Mouse (Mus musculus) embryonic facial prominence, embryonic 10.5 days (tissue): ENCODE data around the gene Psen1. TPM values are rescaled to one million over a fixed set of nuclear protein-coding genes. Genes with fewer than 3 reads are reported as not detected.

Source experiments
- DNase-seq: peaks from one replicate; pipeline ENCODE4 v3.0.0-alpha.2; 2017; ENCODE audit warnings: low spot score
- H3K27ac ChIP-seq: fragments of 300-500 bp; sonication (generic); replicated peaks from 2 replicates; pipeline ENCODE4 v1.5.1; 2016; ENCODE audit warnings: mild to moderate bottlenecking
- H3K27me3 ChIP-seq: fragments of 300-500 bp; sonication (generic); replicated peaks from 2 replicates; pipeline ENCODE4 v1.6.1; 2016; ENCODE audit warnings: low read depth, mild to moderate bottlenecking; ENCODE audit not compliant: poor library complexity, severe bottlenecking
- H3K36me3 ChIP-seq: fragments of 300-500 bp; sonication (generic); replicated peaks from 2 replicates; pipeline ENCODE4 v1.6.1; 2016; ENCODE audit warnings: mild to moderate bottlenecking, moderate library complexity
- H3K4me1 ChIP-seq: fragments of 300-500 bp; sonication (generic); 2 replicates; pipeline ENCODE4 v1.6.1; 2016
- H3K4me3 ChIP-seq: fragments of 300-500 bp; sonication (generic); 2 replicates; pipeline ENCODE4 v1.5.1; 2016; ENCODE audit warnings: mild to moderate bottlenecking, moderate library complexity
- H3K9me3 ChIP-seq: fragments of 300-500 bp; sonication (generic); 2 replicates; pipeline ENCODE4 v1.6.1; 2016; ENCODE audit warnings: mild to moderate bottlenecking
- WGBS: fragments of 180-500 bp; shearing (Covaris S2); methylation state at CpG from one replicate; pipeline ENCODE4 v1.1.7; 2016; 5-methylcytosine and 5-hydroxymethylcytosine counted together
- polyA plus RNA-seq: library from polyadenylated mRNA; unstranded; fragments of >200 nt; fragmentation: Nextera tagmentation; extraction: Ambion mirVana; gene quantifications from 2 replicates; pipeline ENCODE4 v1.2.1, GENCODE M21; 2016

Psen1 gene
- polyA plus RNA-seq, result 61.4 and 63.3 TPM in 2 replicates

- peaks cover 23% of the 10 kb centered on the region for H3K4me1 ChIP-seq
- peak within 1 kb of the TSS; percentile 68 for H3K4me3 ChIP-seq
- DNase-seq, result peak; percentile 97
- no peaks in the 10 kb centered on the region for H3K9me3 ChIP-seq
- peak within 1 kb of the TSS; percentile 86 for H3K27ac ChIP-seq
- no peaks in the 10 kb centered on the region for H3K27me3 ChIP-seq
- H3K36me3 ChIP-seq, result peaks cover 32% of the 10 kb centered on the region
- under 1% methylated on average over 38 of the region's 38 CpGs for WGBS
These were observed at the start of gene Psen1 for GRCm38 (mm10) chr12:83687934-83688315. Psen1 (plus strand) TSS chr12:83688152.

- Histone ChIP-seq H3K27ac (no peak overlapping the region), H3K36me3 (peaks cover 93% of the 10 kb centered on the region), H3K27me3 (no peaks in the 10 kb centered on the region), H3K4me1 (no peaks in the 10 kb centered on the region), H3K9me3 (no peaks in the 10 kb centered on the region), H3K4me3 (no peak overlapping the region)
- no peak for DNase-seq
- 91% methylated on average over 2 of the region's 2 CpGs for WGBS
These were observed 46.7 kb upstream of the Psen1 start for GRCm38 (mm10) chr12:83641233-83641632.

GRCm38 (mm10) chr12:83643116-83643515, 44.8 kb upstream of the Psen1 start:
- Histone ChIP-seq H3K9me3 (no peaks in the 10 kb centered on the region), H3K4me3 (no peak overlapping the region), H3K27ac (no peak overlapping the region), H3K36me3 (peaks cover 93% of the 10 kb centered on the region), H3K27me3 (no peaks in the 10 kb centered on the region), H3K4me1 (no peaks in the 10 kb centered on the region)
- 87% methylated on average over 1 of the region's 1 CpGs for WGBS
- no peak for DNase-seq

GRCm38 (mm10) chr12:83650346-83650745, 37.6 kb upstream of the Psen1 start:
- Histone ChIP-seq H3K27ac (no peak overlapping the region), H3K4me3 (no peak overlapping the region), H3K9me3 (no peaks in the 10 kb centered on the region), H3K36me3 (peaks cover 100% of the 10 kb centered on the region), H3K27me3 (no peaks in the 10 kb centered on the region), H3K4me1 (no peaks in the 10 kb centered on the region)
- 94% methylated on average over 3 of the region's 3 CpGs for WGBS
- DNase-seq, result no peak

GRCm38 (mm10) chr12:83651414-83651813, 36.5 kb upstream of the Psen1 start:
- no peak for DNase-seq
- H3K36me3 ChIP-seq, result peaks cover 100% of the 10 kb centered on the region
- H3K4me3 ChIP-seq, result no peak overlapping the region
- no peaks in the 10 kb centered on the region for H3K27me3 ChIP-seq
- no peaks in the 10 kb centered on the region for H3K9me3 ChIP-seq
- no peaks in the 10 kb centered on the region for H3K4me1 ChIP-seq
- H3K27ac ChIP-seq, result no peak overlapping the region

DNA sequence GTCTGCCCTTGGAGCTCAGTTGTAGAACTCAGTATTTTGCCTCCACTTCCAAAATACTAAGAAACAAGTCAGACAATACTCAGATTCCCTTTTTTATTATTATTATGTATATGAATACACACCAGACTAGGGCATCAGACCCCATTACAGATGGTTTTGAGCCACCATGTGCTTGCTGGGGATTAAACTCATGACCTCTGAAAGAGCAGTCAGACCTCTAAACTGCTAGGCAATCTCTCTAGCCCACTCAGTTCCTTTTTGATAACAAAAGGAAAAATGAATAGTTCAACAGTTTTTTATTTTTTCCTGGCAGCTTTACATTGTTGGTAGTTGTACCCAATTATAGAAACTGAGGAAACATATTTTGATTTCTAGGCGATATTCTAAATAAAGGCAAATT, 2.5 kb upstream of the Psen1 start:
- Histone ChIP-seq H3K9me3 (no peaks in the 10 kb centered on the region), H3K4me3 (no peak overlapping the region), H3K27ac (no peak overlapping the region), H3K4me1 (peaks cover 18% of the 10 kb centered on the region), H3K36me3 (peaks cover 42% of the 10 kb centered on the region), H3K27me3 (no peaks in the 10 kb centered on the region)
- 94% methylated on average over 1 of the region's 1 CpGs for WGBS
- DNase-seq, result no peak

- DNase-seq, result no peak
- H3K4me3 ChIP-seq, result no peak overlapping the region
- peak overlapping the region; percentile 86; the same call in 1 of the 2 replicates for H3K27ac ChIP-seq
- H3K36me3 ChIP-seq, result peaks cover 32% of the 10 kb centered on the region
- no peaks in the 10 kb centered on the region for H3K9me3 ChIP-seq
- H3K4me1 ChIP-seq, result peaks cover 23% of the 10 kb centered on the region
- no peaks in the 10 kb centered on the region for H3K27me3 ChIP-seq
- 91% methylated on average over 9 of the region's 9 CpGs for WGBS
These were observed 1.2 kb upstream of the Psen1 start for GRCm38 (mm10) chr12:83686575-83687350.

GRCm38 (mm10) chr12:83688316-83689086, 549 bp downstream of the Psen1 start:
- Histone ChIP-seq H3K9me3 (no peaks in the 10 kb centered on the region), H3K4me3 (peak overlapping the region; percentile 68), H3K36me3 (peaks cover 31% of the 10 kb centered on the region), H3K27me3 (no peaks in the 10 kb centered on the region), H3K4me1 (peaks cover 23% of the 10 kb centered on the region), H3K27ac (peak overlapping the region; percentile 86)
- no peak for DNase-seq
- WGBS, result 1% methylated on average over 49 of the region's 49 CpGs

- Histone ChIP-seq H3K4me1 (peaks cover 23% of the 10 kb centered on the region), H3K27ac (peak overlapping the region; percentile 86), H3K36me3 (peaks cover 27% of the 10 kb centered on the region), H3K27me3 (no peaks in the 10 kb centered on the region), H3K9me3 (no peaks in the 10 kb centered on the region), H3K4me3 (peak overlapping the region; percentile 68)
- WGBS, result 37% methylated on average over 6 of the region's 6 CpGs
- DNase-seq, result peak; percentile 10
These were observed 1.1 kb downstream of the Psen1 start for GRCm38 (mm10) chr12:83689087-83689432.

DNA sequence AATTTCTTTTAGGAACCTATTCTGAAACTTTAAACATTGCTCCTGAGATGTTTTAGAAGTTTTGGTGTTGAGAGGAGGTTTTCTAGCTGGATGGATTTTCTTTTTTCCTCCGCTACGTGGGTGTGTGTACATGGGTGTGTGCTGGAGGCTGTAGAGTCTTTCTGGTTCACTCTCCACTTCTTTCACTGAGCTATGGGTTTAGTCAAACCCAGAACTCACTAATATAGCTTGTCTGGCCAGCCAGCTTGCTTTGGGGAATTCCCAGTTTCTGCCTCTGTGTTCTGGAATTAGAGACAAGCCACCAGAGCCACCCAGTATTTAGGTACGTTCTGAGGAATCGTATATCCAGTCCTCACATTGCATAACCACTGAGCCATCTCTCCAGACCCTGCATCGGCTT, 6.1 kb downstream of the Psen1 start:
- no peak overlapping the region for H3K4me3 ChIP-seq
- no peaks in the 10 kb centered on the region for H3K27me3 ChIP-seq
- WGBS, result 92% methylated on average over 5 of the region's 5 CpGs
- no peak overlapping the region for H3K27ac ChIP-seq
- peaks cover 18% of the 10 kb centered on the region for H3K36me3 ChIP-seq
- DNase-seq, result no peak
- H3K9me3 ChIP-seq, result no peaks in the 10 kb centered on the region
- H3K4me1 ChIP-seq, result peaks cover 21% of the 10 kb centered on the region

DNA sequence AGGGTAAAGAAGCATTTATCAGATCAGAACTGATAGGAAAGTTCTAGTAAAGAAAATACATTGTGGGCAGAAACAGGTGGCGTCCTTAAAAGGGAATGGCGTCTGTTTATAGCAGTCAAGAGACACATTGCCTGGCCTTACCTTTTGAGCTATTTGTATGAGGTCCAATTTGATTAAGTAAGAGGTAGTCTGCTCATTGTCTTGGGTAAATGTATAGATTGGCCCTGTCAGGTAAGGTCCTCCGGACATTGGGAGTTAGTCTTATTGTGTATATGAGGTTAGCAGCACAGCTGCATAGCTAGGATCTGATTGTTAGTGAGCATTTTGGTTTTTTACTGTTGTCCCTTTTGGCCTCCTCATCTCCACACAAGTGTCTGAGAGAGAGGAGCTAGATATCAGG, 6.7 kb downstream of the Psen1 start:
- no peak for DNase-seq
- WGBS, result 94% methylated on average over 3 of the region's 3 CpGs

DNA sequence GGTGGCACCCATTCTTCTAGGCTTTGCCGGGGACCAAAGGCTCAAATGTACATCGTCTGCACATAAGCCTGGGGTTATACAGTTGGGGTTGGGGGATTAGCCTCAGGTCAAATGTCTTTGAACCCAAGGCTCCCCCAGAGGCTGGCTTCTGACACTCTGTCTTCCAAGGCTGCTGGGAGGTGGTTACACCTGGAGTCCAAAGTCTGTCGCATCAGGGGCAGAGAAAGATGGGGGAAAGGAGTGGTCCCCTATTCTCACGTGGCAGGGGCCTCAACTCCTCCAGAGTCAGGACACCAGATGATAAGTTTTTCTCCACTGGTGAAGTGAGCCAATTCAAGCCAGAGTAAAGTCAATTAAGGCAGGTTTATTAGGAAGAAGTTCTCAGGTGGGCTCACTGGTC, 10.7 kb downstream of the Psen1 start:
- WGBS, result 83% methylated on average over 4 of the region's 4 CpGs
- H3K9me3 ChIP-seq, result no peaks in the 10 kb centered on the region
- peaks cover 37% of the 10 kb centered on the region for H3K36me3 ChIP-seq

More for the DNA sequence above, 6.7 kb downstream of the Psen1 start:
- H3K27me3 ChIP-seq, result no peaks in the 10 kb centered on the region
- H3K9me3 ChIP-seq, result no peaks in the 10 kb centered on the region
- peaks cover 22% of the 10 kb centered on the region for H3K36me3 ChIP-seq
- H3K27ac ChIP-seq, result no peak overlapping the region
- peaks cover 15% of the 10 kb centered on the region for H3K4me1 ChIP-seq
- no peak overlapping the region for H3K4me3 ChIP-seq

GRCm38 (mm10) chr12:83701608-83702007, 13.7 kb downstream of the Psen1 start:
- no peak overlapping the region for H3K4me3 ChIP-seq
- no peaks in the 10 kb centered on the region for H3K4me1 ChIP-seq
- H3K9me3 ChIP-seq, result no peaks in the 10 kb centered on the region
- no peaks in the 10 kb centered on the region for H3K27me3 ChIP-seq
- no peak for DNase-seq
- WGBS, result 90% methylated on average over 7 of the region's 7 CpGs
- H3K36me3 ChIP-seq, result peaks cover 57% of the 10 kb centered on the region
- H3K27ac ChIP-seq, result no peak overlapping the region

More for the DNA sequence above, 10.7 kb downstream of the Psen1 start:
- H3K27me3 ChIP-seq, result no peaks in the 10 kb centered on the region
- no peak overlapping the region for H3K27ac ChIP-seq
- DNase-seq, result no peak
- H3K4me1 ChIP-seq, result peaks cover 6% of the 10 kb centered on the region; the same call in 1 of the 2 replicates
- no peak overlapping the region for H3K4me3 ChIP-seq
